Mouse (Mus musculus): ENCODE measurements at regions not wholly inside any gene's neighbourhood (a gene's known extent, or its start where the extent isn't known, plus 50 kb on each side); places are given as distances from the start of the nearest gene placed in this dataset.

- H3K27ac ChIP-seq = no peak overlapping the region
- no peaks in the 10 kb centered on the region for H3K27me3 ChIP-seq (replicated peaks)
- H3K4me3 ChIP-seq (replicated peaks) = no peak overlapping the region
- 70% methylated on average over 5 of the region's 5 CpGs for WGBS
- H3K4me1 ChIP-seq = no peaks in the 10 kb centered on the region; the same call in 1 of the 2 replicates
- H3K36me3 ChIP-seq = no peaks in the 10 kb centered on the region
- no peaks in the 10 kb centered on the region for H3K9me3 ChIP-seq
- no peak for ATAC-seq (ENCODE audit: insufficient read depth, low FRiP score, low read depth)
- H3K9ac ChIP-seq = no peak overlapping the region
- H3K4me2 ChIP-seq = no peak overlapping the region
Measured at GRCm38 (mm10) chr13:52275196-52275595, 255.9 kb downstream of the Diras2 start.

DNA sequence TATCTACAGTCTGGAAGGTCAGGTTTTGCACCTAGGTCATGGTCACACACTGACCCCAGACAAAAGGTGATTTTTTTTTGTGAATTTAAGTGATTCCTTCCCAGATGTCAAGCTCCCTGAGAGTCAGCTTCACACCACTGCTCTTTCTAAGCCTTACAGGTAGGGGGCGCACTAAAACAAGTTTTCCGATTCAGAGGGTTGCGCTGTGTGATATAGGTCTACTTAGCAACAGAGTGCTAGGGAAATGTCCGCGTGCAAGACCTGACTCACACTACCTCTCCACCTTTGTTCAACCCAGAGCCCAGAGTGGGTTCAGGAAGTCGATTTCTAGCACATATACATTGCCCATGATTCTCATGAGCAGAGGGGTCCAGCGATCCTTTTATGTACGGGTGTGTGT, 255.4 kb downstream of the Diras2 start:
- no peak overlapping the region for H3K4me3 ChIP-seq (replicated peaks)
- no peak for ATAC-seq (ENCODE audit: insufficient read depth, low FRiP score, low read depth)
- peak overlapping the region; percentile 25 for H3K4me2 ChIP-seq
- no peaks in the 10 kb centered on the region for H3K27me3 ChIP-seq (replicated peaks)
- H3K9ac ChIP-seq = no peak overlapping the region
- H3K27ac ChIP-seq = no peak overlapping the region
- H3K36me3 ChIP-seq = no peaks in the 10 kb centered on the region
- H3K9me3 ChIP-seq = no peaks in the 10 kb centered on the region
- H3K4me1 ChIP-seq = no peaks in the 10 kb centered on the region; the same call in 1 of the 2 replicates
- WGBS = 9% methylated on average over 8 of the region's 8 CpGs

- no peak for ATAC-seq (ENCODE audit: insufficient read depth, low FRiP score, low read depth)
- no peaks in the 10 kb centered on the region; the same call in 1 of the 2 replicates for H3K4me1 ChIP-seq
- WGBS = 71% methylated on average over 3 of the region's 3 CpGs
- H3K9me3 ChIP-seq = no peaks in the 10 kb centered on the region
- H3K9ac ChIP-seq = no peak overlapping the region
- no peak overlapping the region for H3K27ac ChIP-seq
- no peaks in the 10 kb centered on the region for H3K27me3 ChIP-seq (replicated peaks)
- H3K4me2 ChIP-seq = no peak overlapping the region
- no peaks in the 10 kb centered on the region for H3K36me3 ChIP-seq
- no peak overlapping the region for H3K4me3 ChIP-seq (replicated peaks)
Measured at GRCm38 (mm10) chr13:52277195-52277594, 253.9 kb downstream of the Diras2 start.

GRCm38 (mm10) chr13:52278831-52279230, 252.2 kb downstream of the Diras2 start:
- Histone ChIP-seq H3K27ac (no peak overlapping the region), H3K4me1 (no peaks in the 10 kb centered on the region; the same call in 1 of the 2 replicates), H3K4me3 (replicated peaks) (no peak overlapping the region), H3K9ac (no peak overlapping the region), H3K9me3 (no peaks in the 10 kb centered on the region), H3K27me3 (replicated peaks) (no peaks in the 10 kb centered on the region), H3K36me3 (no peaks in the 10 kb centered on the region), H3K4me2 (no peak overlapping the region)
- WGBS = 73% methylated on average over 1 of the region's 1 CpGs
- no peak for ATAC-seq (ENCODE audit: insufficient read depth, low FRiP score, low read depth)

DNA sequence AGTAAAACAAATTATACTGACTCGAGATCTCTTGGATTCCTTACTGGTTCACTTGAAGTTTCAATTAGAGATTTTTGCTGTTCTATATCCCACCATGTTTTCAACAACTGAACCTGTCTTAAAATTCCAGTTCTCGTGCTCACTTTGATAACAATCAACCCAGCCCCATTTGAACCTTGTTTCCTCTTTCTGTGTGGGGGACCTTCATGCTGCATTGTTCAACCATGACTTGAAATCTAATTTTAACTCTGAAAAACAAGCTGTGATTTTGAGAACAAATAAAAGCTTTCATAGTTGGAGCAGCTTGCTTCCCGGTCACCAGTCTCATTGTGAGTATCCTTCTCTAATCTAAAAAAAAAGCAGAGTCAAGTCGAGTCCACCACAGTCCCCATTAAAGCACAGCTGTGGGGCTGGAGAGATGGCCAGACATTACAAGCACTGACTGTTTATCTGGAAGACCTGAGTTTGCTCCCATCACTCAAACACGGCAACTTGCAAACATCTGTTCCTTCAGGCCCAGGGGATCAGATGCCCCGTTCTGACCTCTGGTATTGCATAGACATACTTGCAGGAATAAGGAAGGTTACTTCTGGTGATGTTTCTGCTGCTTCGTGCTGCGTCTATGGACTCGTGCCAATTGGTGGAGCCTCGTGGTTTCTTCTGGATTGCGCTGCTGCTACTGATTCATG, 251.7 kb downstream of the Diras2 start:
- 62% methylated on average over 11 of the region's 11 CpGs for whole genome bisulfite sequencing
- ATAC-seq (ENCODE audit: insufficient read depth, low FRiP score, low read depth) = no peak
- Histone ChIP-seq H3K9me3 (no peaks in the 10 kb centered on the region), H3K27ac (no peak overlapping the region), H3K27me3 (replicated peaks) (no peaks in the 10 kb centered on the region), H3K4me3 (replicated peaks) (no peak overlapping the region), H3K4me2 (no peak overlapping the region), H3K9ac (no peak overlapping the region), H3K36me3 (no peaks in the 10 kb centered on the region), H3K4me1 (no peaks in the 10 kb centered on the region; the same call in 1 of the 2 replicates)

GRCm38 (mm10) chr13:52279970-52280348, 251.1 kb downstream of the Diras2 start:
- Histone ChIP-seq H3K27ac (no peak overlapping the region), H3K4me1 (no peaks in the 10 kb centered on the region; the same call in 1 of the 2 replicates), H3K9ac (no peak overlapping the region), H3K36me3 (no peaks in the 10 kb centered on the region), H3K27me3 (replicated peaks) (no peaks in the 10 kb centered on the region), H3K9me3 (no peaks in the 10 kb centered on the region), H3K4me3 (replicated peaks) (no peak overlapping the region), H3K4me2 (no peak overlapping the region)
- 89% methylated on average over 5 of the region's 5 CpGs for WGBS
- no peak for ATAC-seq (ENCODE audit: insufficient read depth, low FRiP score, low read depth)

DNA sequence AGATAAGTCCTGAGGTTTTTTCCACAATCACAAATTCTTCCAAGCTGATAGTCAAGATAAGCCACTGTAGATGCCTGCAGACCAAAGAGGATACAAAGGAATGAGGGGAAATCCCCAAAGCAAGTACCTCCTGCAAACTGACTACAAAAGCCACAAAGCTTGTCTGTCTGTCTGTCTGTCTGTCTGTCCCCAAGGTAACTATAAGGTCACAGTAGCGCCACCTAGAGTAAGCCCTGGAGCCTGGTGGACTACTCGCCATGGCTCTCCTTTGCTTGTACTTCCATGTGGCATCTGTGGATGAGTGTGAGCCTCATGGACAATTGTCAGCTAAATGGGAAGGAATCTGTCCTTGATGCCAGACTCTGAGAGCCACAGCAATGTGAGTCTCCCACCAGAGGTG, 249.8 kb downstream of the Diras2 start:
- H3K9ac ChIP-seq = no peak overlapping the region
- 79% methylated on average over 2 of the region's 2 CpGs for WGBS
- no peaks in the 10 kb centered on the region for H3K4me1 ChIP-seq
- H3K4me2 ChIP-seq = no peak overlapping the region
- H3K4me3 ChIP-seq (replicated peaks) = no peak overlapping the region
- H3K27me3 ChIP-seq (replicated peaks) = no peaks in the 10 kb centered on the region
- H3K9me3 ChIP-seq = no peaks in the 10 kb centered on the region
- ATAC-seq (ENCODE audit: insufficient read depth, low FRiP score, low read depth) = no peak
- H3K27ac ChIP-seq = no peak overlapping the region
- H3K36me3 ChIP-seq = no peaks in the 10 kb centered on the region

DNA sequence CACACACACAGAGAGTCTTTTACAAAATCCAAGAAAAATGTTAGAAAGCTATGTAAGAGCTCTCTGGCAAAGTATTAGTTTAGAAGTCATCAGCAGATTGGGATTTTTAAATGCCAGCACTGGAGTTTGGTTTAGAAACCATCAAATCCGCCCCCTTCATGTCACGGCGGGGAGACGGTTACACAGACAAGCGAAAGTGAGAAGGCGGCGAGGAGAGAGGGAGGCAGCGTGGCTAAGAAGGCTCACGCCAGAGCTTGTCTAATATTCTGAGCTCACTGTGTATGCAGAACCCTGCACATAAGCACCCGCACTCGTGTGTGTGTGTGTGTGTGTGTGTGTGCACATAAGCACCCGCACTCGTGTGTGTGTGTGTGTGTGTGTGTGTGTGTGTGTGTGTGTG, 248.6 kb downstream of the Diras2 start:
- WGBS = 52% methylated on average over 11 of the region's 13 CpGs
- Histone ChIP-seq H3K36me3 (no peaks in the 10 kb centered on the region), H3K4me2 (no peak overlapping the region), H3K27ac (no peak overlapping the region), H3K9ac (no peak overlapping the region), H3K4me1 (no peaks in the 10 kb centered on the region), H3K4me3 (replicated peaks) (no peak overlapping the region), H3K9me3 (no peaks in the 10 kb centered on the region), H3K27me3 (replicated peaks) (no peaks in the 10 kb centered on the region)
- ATAC-seq (ENCODE audit: insufficient read depth, low FRiP score, low read depth) = no peak

- no peak overlapping the region for H3K4me2 ChIP-seq
- no peak overlapping the region for H3K9ac ChIP-seq
- H3K27me3 ChIP-seq (replicated peaks) = no peaks in the 10 kb centered on the region
- WGBS = 65% methylated on average over 11 of the region's 11 CpGs
- H3K4me1 ChIP-seq = no peaks in the 10 kb centered on the region
- H3K27ac ChIP-seq = no peak overlapping the region
- H3K36me3 ChIP-seq = no peaks in the 10 kb centered on the region
- no peak overlapping the region for H3K4me3 ChIP-seq (replicated peaks)
- H3K9me3 ChIP-seq = no peaks in the 10 kb centered on the region
- no peak for ATAC-seq (ENCODE audit: insufficient read depth, low FRiP score, low read depth)
Measured at GRCm38 (mm10) chr13:52283456-52283855, 247.6 kb downstream of the Diras2 start.

DNA sequence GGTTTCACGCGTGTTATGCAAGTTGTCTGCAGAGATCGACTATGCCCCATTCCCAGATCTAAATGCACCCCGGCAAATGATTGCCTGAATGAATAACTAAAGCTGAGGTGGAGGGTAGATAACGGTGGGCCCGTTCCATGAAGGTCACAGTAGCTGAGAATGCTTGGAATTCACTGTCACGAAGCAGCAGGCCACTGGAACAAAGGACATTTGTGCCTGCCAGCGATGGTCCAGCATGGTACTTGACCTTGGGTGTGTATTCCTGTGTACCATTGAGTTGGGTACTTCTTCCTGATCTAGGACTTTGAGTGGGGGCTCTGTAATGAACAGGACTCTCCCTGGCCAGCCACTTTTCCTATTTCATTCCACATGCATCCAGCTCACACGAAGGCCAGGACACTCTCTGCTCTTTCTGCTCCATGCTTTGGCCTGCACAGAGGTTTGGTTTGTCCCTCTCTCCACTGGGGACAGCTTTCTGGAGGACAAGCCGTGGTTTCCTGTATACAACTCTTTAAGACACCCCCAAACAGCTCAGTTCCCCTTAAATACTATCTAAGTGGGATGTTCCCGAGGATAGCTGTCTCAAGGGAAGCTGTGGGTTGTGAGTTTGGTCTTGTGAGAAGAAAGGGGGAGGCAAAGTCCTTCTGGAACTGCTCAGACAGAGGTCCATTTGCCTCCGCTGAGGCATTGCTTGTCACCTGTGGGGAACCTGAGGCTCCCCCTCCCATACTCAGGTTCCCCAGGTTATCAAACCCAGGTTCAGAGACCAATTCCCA, 246.9 kb downstream of the Diras2 start:
- ATAC-seq (ENCODE audit: insufficient read depth, low FRiP score, low read depth) = no peak

GRCm38 (mm10) chr13:52288400-52288799, 242.7 kb downstream of the Diras2 start:
- H3K9me3 ChIP-seq = no peaks in the 10 kb centered on the region
- ATAC-seq (ENCODE audit: insufficient read depth, low FRiP score, low read depth) = no peak
- no peak overlapping the region for H3K27ac ChIP-seq
- H3K4me1 ChIP-seq = no peaks in the 10 kb centered on the region
- WGBS = 76% methylated on average over 6 of the region's 6 CpGs
- H3K9ac ChIP-seq = no peak overlapping the region
- no peak overlapping the region for H3K4me3 ChIP-seq (replicated peaks)
- no peaks in the 10 kb centered on the region for H3K36me3 ChIP-seq
- H3K4me2 ChIP-seq = no peak overlapping the region
- no peaks in the 10 kb centered on the region for H3K27me3 ChIP-seq (replicated peaks)

More for the DNA sequence above, 246.9 kb downstream of the Diras2 start:
- Histone ChIP-seq H3K4me2 (no peak overlapping the region), H3K36me3 (no peaks in the 10 kb centered on the region), H3K9ac (no peak overlapping the region), H3K4me1 (no peaks in the 10 kb centered on the region), H3K4me3 (replicated peaks) (no peak overlapping the region), H3K9me3 (no peaks in the 10 kb centered on the region), H3K27me3 (replicated peaks) (no peaks in the 10 kb centered on the region), H3K27ac (no peak overlapping the region)
- 70% methylated on average over 12 of the region's 12 CpGs for WGBS

- no peak for ATAC-seq (ENCODE audit: insufficient read depth, low FRiP score, low read depth)
- Histone ChIP-seq H3K4me1 (no peaks in the 10 kb centered on the region), H3K27me3 (replicated peaks) (no peaks in the 10 kb centered on the region), H3K4me3 (replicated peaks) (no peak overlapping the region), H3K36me3 (no peaks in the 10 kb centered on the region), H3K9ac (no peak overlapping the region), H3K27ac (no peak overlapping the region), H3K9me3 (no peaks in the 10 kb centered on the region), H3K4me2 (no peak overlapping the region)
- WGBS = 87% methylated on average over 15 of the region's 15 CpGs
Measured at GRCm38 (mm10) chr13:52295847-52296246, 235.2 kb downstream of the Diras2 start.
